Mouse (Mus musculus) gastrocnemius, postnatal 36 days (tissue): ENCODE results near the gene Cyp2b19. TPM values are rescaled to one million over a fixed set of nuclear protein-coding genes. Genes with fewer than 3 reads are reported as not detected.
"Not testable (repeated sequence)": the region's sequence is repeated elsewhere in the genome, so short reads cannot be mapped to it uniquely, and the experiment has no call there.

Source experiments
- DNase-seq, 2 experiments: peaks; one replicate each; pipeline ENCODE4 v3.0.0; 2022
- intact Hi-C: fragments of 180-260 bp; cut with DNase I; formaldehyde crosslinking; loops from one replicate; pipeline ENCODE4 v1.15.1; 2025
- long read RNA-seq, 2 experiments: library from polyadenylated mRNA; stranded (forward); transcript quantifications; one replicate each; pipeline ENCODE4 v2.0.0; 2021
- total RNA-seq, 2 experiments: library from RNA; stranded (reverse); gene quantifications; 2 replicates each; pipeline ENCODE4 v1.2.3; 2021

Gene Cyp2b19
- total RNA-seq: not detected
- long read RNA-seq, experiment 1: 0 reads
- long read RNA-seq, experiment 2: 0 reads

DNA sequence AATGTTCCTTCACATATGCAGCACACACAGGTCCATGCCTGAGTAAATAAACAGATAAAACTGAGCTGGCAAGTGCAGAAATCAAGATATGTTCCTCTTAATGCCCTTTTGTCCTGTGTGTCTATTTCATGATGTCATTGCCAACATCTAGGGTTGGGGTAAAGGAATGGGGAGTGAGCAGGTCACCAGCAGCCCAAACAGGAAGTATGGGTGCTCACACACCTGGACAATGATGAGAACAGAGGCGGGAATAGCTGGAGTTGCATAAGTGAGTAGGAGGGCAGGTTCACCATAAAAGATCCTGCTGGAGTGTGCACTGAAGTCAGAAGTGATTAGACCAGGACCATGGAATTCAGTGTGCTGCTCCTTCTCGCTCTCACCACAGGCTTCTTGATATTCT is at the start of gene Cyp2b19:
TSS of gene Cyp2b19 (plus strand) at position 301 of the 400 bp plus-strand sequence.
- no peak for DNase-seq
- intact Hi-C loops: no loop called here

- intact Hi-C loops: no loop called here
- DNase-seq: no peak
These were observed 45.9 kb upstream of the Cyp2b19 start for GRCm38 (mm10) chr7:26711061-26711460.

DNA sequence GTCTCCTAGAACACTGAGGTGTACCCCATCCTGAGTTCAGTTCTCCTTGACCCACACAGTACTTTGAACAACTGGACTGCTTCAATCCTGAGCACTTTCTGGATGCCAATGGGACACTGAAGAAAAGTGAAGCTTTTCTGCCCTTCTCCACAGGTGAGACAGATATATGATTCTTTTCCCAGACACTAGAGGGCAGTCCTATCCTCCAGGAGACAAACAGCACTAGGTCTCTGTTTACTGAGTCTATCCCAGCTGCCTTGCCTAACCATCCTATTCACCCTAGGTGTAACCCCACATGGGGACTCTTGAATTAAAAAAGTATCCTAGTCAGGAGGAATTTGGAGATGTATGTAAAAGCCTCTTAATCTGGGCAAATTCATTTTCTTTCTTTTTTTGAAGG is 18.0 kb upstream of the Cyp2b19 start:
- intact Hi-C loops: no loop called here

GRCm38 (mm10) chr7:26743948-26744347 is 13.0 kb upstream of the Cyp2b19 start:
- DNase-seq: no peak
- intact Hi-C loops: no loop called here

More for the DNA sequence above, 18.0 kb upstream of the Cyp2b19 start:
- DNase-seq: no peak

DNA sequence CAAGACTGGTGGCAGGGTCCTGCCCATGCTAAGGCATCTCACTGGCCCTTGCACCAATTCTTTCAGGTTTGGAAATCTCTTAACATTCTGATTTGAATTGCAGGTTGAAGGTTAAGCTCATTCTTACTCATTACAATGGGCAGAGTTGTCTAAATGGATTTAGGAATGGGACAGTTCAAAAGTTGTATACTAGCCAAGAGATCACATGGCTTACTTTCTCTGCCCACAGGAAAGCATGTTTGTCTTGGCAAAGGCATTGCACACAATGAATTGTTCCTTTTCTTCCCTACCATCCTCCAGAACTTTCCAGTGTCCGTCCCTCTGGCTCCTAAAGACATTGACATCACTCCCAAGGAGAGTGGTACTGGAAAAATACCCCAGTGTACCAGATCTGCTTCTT is 11.5 kb upstream of the Cyp2b19 start:
- DNase-seq: no peak
- intact Hi-C loops: no loop called here

DNA sequence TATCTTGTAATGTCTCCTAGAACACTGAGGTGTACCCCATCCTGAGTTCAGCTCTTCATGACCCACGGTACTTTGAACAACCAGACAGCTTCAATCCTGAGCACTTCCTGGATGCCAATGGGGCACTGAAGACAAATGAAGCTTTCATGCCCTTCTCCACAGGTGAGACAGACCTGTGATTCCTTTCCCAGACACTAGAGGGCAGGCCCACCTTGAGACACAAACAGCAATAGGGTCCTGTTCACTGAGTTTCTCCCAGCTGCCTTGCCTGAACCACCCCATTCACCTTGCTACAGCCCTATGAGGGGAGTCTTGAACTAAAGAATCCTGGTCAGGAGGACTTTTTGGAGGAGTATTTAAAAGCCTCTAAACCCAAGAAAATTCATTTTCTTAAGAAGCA is 10.1 kb downstream of the Cyp2b19 start:
- intact Hi-C loops: no loop called here
- DNase-seq: no peak

DNA sequence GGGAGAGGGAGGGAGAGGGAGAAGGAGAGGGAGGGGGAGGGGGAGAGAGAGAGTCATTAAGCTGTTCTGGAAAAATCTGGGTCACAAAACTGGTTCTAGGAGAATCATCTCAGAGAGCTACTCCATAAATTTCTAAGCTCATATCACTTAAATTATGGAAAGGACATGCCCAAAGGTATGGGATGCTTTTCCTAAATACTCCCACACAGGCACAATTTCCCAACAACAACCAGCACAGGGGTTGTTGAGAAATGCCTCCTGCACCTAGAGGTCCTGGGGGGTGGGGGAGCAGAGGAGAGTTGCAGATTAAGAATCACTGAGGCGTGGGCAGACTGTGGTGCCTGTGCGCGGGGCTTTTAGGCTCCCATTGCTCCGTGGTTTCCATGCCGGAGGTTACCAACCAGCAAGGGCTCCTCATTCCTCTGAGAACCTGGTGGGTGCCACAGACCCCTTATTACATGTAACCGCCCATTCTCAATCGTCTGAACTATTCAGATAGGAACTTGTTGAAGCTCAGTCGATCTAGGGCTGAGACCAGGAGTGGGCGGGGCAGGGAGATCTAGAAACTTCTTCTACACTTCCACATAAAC is 13.0 kb downstream of the Cyp2b19 start:
- intact Hi-C loops: no loop called here

GRCm38 (mm10) chr7:26772866-26773586 is 16.1 kb downstream of the Cyp2b19 start:
- no peak for DNase-seq
- intact Hi-C loops: no loop called here

More for the DNA sequence above, 13.0 kb downstream of the Cyp2b19 start:
- DNase-seq: no peak

GRCm38 (mm10) chr7:26775866-26776265 is 18.9 kb downstream of the Cyp2b19 start:
- no peak for DNase-seq
- intact Hi-C loops: loop anchor here (5.0 kb wide), 1 partner anchor 351 kb away; no protein-coding TSS in a partner anchor

- DNase-seq: no peak
These were observed 20.9 kb downstream of the Cyp2b19 start for GRCm38 (mm10) chr7:26777806-26778205.

DNA sequence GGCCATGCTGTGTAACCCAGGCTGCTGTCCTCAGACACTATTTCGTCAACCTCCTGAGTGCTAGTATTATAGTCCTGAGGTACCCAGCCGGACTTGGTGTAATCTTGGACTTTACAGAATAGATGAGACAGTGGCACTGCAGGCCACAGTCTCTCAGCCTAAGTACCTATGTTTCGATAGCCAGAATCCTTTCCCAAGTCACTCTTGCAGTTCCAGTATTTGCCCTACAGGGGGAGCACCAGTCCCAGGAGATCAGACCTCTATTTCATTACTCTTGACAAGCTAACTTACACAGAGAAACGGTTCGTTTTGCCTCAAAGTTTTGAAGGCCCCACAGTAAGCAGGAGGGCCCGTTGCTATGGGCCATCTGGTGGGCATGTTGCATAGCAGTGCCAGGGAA is 21.5 kb downstream of the Cyp2b19 start:
- intact Hi-C loops: loop anchor here (5.0 kb wide), 1 partner anchor 349 kb away; no protein-coding TSS in a partner anchor
- DNase-seq: no peak

More at GRCm38 (mm10) chr7:26777806-26778205, 20.9 kb downstream of the Cyp2b19 start:
- intact Hi-C loops: loop anchor here (5.0 kb wide), 1 partner anchor 349 kb away; no protein-coding TSS in a partner anchor

DNA sequence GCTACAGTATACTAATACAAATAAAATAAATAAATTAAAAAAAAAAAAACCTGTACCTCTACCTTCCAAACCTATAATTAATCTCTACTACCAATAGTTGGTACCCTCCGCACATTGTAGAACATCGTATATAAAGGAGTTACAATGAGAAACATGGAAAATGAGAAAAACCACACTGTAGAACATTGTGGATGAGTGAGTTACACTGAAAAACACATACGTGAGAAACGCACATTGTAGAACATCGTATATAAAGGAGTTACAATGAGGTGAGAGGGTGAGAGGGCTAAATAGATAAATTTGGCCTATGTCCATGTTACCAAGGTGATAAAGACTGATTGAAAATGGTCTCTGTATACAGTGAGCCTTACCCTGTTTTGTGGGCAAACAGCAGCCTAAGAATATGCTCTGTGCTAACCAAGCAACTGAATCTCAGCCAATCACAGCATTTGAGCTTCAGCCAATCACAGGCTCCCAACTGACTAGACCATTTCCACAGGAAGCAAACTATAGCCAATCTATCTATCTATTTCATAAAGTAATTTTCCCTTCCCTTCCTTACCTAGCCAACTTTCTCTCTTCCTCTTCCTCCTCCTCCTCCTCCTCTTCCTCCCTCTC is 23.0 kb downstream of the Cyp2b19 start:
- DNase-seq: no peak
- intact Hi-C loops: loop anchor here (5.0 kb wide), 1 partner anchor 347 kb away; no protein-coding TSS in a partner anchor

- DNase-seq: no peak
- intact Hi-C loops: no loop called here
These were observed 23.6 kb downstream of the Cyp2b19 start for GRCm38 (mm10) chr7:26780510-26780909.

DNA sequence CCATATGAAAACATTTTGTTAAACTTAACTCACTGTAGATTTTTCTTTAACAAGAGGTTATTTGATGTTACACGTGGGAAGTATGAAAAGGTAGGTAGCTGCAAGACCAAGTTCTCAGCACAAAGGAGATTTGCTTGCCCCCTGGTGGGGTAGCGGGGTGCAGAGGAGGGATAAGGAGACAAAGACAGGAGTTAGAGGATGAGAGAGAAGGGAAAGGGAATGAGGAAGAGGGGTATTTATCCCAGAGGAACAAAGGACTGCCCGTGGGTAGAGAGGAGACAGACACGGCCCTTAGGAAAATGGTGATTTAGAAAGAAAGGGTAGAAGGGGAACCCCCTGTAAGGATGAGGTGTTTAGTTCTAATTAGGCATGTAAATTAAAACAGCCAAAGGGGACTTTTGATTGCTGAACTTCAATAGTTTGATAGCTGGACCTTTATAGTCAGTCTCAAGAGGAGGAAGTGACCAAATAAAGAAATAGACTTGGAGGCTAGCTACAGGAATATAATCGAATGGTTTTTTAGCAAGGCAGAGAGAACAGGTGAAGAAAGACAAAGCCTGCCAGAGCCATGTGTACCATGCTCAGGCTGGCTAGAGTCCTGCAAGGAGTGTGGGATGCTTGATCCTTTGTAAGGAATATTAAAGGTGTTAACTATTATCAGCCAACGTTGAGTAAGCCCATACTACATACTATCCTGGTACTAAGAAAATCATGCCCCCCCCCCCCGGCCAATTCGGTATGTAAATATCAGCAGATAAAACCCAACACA is 24.2 kb downstream of the Cyp2b19 start:
- no peak for DNase-seq
- intact Hi-C loops: no loop called here

DNA sequence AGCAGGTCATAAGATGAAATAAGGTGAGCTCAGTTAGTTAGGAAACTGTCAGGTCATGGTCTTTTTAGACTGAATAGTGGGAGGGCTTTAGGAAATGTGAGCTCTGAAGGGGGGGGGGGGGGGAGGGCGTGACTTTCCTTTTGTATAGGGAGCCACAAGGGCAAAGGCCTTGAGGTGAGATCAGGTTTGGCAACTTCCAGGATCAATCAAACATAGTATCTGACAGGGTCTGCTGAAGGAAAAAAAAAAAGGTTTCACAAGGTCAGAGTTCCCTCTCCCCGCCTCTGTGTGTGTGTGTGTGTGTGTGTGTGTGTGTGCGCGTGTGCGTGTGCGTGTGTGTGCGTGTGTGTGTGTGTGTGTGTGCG is 24.8 kb downstream of the Cyp2b19 start:
- intact Hi-C loops: no loop called here
- DNase-seq: no peak

DNA sequence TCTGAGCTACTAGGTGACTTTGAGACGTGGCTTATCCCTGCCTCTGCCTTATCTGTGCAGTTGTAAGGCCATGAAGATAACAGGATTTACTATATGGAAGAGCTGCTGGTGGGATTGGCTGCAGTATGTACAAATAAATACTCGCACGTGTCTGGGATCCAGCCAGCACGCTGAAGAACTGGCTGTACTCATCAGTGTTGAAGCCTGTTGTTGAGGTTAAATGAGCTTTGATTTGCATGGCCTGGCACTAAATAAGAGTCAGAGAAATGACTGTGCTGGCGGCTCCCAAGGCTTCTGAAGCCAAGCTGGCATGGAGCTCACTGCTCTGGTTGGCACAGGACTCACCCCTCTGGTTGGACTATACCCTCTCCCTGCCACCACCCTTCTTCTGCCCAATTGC is 26.2 kb downstream of the Cyp2b19 start:
- no peak for DNase-seq
- intact Hi-C loops: no loop called here

DNA sequence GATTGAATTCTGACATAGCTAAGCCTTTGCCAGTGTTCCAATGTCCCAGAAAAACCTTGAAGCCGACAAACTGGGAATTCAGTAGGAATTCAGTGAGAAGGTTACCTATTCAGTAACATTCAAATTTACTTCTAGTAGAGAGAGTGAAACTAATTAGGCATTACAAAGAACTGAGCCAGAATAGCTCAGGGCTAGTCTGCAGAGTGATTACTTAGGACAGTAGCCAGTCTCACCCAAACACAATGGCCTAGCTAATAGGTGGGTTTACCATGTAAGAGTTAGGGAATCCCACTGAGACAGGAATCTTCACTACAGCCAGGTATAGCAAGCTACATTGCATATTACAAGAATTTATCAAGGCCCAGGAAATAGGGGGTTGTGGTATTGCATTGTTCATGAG is 29.1 kb downstream of the Cyp2b19 start:
- intact Hi-C loops, DNase-seq: not testable (repeated sequence)

GRCm38 (mm10) chr7:26789984-26790383 is 33.0 kb downstream of the Cyp2b19 start:
- intact Hi-C loops: no loop called here
- no peak for DNase-seq

GRCm38 (mm10) chr7:26800104-26800503 is 43.2 kb downstream of the Cyp2b19 start:
- intact Hi-C loops: no loop called here
- DNase-seq: no peak

DNA sequence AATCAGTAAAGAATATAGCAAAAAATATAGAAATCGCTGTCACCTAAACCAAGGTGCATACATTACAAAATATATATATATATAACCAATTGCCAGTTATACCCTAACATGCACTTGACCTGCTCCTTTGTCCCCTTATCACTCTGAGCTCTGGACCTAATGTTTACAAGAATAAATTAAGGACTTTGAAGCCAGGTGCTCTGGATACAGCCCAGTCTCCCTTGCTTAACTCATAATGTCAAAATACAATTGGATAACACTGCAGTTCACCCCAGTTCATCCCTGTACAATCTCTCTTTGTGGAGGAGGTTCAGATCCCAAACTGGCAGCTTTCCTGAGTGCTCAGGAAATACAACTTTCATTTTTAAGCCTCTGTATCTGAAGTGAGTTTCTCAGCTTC is 44.1 kb downstream of the Cyp2b19 start:
- no peak for DNase-seq
- intact Hi-C loops: no loop called here

DNA sequence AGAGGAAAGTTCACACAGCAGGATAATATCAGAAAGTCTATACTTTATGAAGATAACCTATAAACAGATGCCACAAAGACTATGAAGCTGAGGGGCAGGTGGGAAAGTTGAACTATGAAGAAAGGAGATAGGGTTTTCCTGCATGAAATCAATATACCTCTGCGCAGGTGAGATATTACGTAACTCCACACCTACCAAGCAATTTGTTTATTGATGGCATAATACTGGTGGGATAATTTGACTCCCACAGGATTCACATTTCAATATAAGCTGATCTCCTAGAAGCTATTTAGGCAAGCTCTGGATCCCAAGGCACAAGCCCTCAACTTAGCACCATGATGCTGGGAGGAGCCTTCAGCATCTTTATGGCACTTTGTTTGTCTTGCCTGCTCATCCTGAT is 51.6 kb downstream of the Cyp2b19 start, which contains the start of gene Cyp2g1:
TSS of gene Cyp2g1 (plus strand) at position 301 of the 400 bp plus-strand sequence.
- intact Hi-C loops: no loop called here
- no peak for DNase-seq
